Comparison of ENCODE assay signal across 7 mouse cellular contexts in the genomic region with DNA sequence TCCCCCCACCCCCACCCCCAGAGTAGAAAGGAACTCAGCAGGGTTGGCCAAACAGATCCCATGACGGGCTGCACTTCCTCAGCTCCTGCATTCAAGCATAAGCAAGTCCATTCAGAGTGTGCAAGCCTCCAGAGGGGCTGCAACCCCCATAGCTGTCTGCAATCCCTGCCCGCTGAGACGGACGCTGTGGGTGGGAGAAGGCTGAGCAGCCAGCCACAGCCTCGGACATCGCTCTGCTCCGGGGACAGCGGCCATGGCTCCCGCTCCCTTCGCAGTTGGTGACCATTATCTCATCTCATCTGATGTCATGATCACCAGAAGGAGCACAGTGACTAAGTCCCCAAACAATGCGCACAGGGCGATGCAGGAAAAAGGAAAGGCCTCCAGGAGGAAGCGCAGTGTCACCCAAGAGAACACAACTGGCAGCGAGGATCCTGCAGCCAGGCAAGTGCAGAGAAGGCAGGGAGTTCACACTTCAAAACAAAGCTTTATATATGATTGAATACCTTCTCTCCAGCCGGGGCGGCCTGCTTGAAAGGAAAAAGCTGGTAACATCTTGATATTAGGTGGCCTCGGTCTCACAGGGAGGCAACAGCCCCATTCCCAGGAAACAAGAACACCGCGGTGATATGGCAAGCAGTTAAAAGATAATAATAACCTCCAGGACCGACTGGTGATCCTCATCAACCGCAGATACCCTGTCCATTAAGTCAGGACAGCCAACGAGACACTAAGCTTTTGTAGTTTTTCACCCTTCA. TPM values are rescaled to one million over a fixed set of nuclear protein-coding genes. Genes with fewer than 3 reads are reported as not detected.
A peak's percentile ranks its signal among the peaks of the same experiment; 100 is the strongest.
DNase-seq lines count a peak whose midpoint lies in the region; ATAC-seq and TF ChIP-seq lines count a peak whose summit lies in the region.

No protein-coding gene starts in this region.

- H3K9ac ChIP-seq in kidney, embryonic 14.5 days (ENCODE audit: low read depth, low read length) = no peak overlapping the region
- no peak overlapping the region; the same call in 1 of the 2 replicates for H3K9ac ChIP-seq in lung, postnatal 0 days (replicated peaks; ENCODE audit: low read depth)

- ATAC-seq in kidney, embryonic 14.5 days (ENCODE audit: low FRiP score, low TSS enrichment) = peak; percentile 33; the same call in 1 of the 2 replicates
- ATAC-seq in lung, postnatal 0 days = peak; percentile 89

- peak; percentile 89 for TF ChIP-seq EP300 in lung, postnatal 0 days (IDR thresholded peaks at IDR 0.05)

- 8% methylated on average over 22 of the region's 22 CpGs for WGBS in heart, embryonic 10.5 days
- 15% methylated on average over 22 of the region's 22 CpGs for WGBS in kidney, embryonic 14.5 days
- WGBS in lung, postnatal 0 days = 21% methylated on average over 22 of the region's 22 CpGs

- H3K27me3 ChIP-seq in heart, embryonic 10.5 days (ENCODE audit: insufficient read depth, poor library complexity, severe bottlenecking) = no peaks in the 10 kb centered on the region
- H3K27me3 ChIP-seq in kidney, embryonic 14.5 days (ENCODE audit: control insufficient read depth, insufficient read depth, low read length) = no peaks in the 10 kb centered on the region
- no peaks in the 10 kb centered on the region for H3K27me3 ChIP-seq in lung, postnatal 0 days (replicated peaks; ENCODE audit: insufficient read depth, low read length)

- H3K36me3 ChIP-seq in heart, embryonic 10.5 days = peaks cover 5% of the 10 kb centered on the region; the same call in 1 of the 2 replicates
- no peaks in the 10 kb centered on the region for H3K36me3 ChIP-seq in kidney, embryonic 14.5 days (ENCODE audit: control insufficient read depth, insufficient read depth, low read length)
- no peaks in the 10 kb centered on the region for H3K36me3 ChIP-seq in lung, postnatal 0 days (ENCODE audit: insufficient read depth, low read length)

- H3K27ac ChIP-seq in bone marrow macrophage, adult 2 months (ENCODE audit: insufficient read depth, low read depth, low read length) = peak overlapping the region; percentile 98
- H3K27ac ChIP-seq in cortical plate, adult 2 months (ENCODE audit: insufficient read depth, low read length) = no peak overlapping the region
- H3K27ac ChIP-seq in heart, embryonic 10.5 days = peak overlapping the region; percentile 80
- H3K27ac ChIP-seq in kidney, embryonic 14.5 days (ENCODE audit: low read depth, low read length) = peak overlapping the region; percentile 59; the same call in 1 of the 2 replicates
- peak overlapping the region; percentile 81 for H3K27ac ChIP-seq in lung, postnatal 0 days (ENCODE audit: low read length)

- no peak for DNase-seq in heart, embryonic 10.5 days (ENCODE audit: low spot score)
- DNase-seq in lung, postnatal 0 days (ENCODE audit: low spot score) = peak; percentile 83
- DNase-seq in retina, postnatal 1 day = peak; percentile 81
- no peak for DNase-seq in thymus, postnatal 10 days (ENCODE audit: low spot score in 2 of 2)

- no peaks in the 10 kb centered on the region for H3K9me3 ChIP-seq in heart, embryonic 10.5 days
- no peaks in the 10 kb centered on the region for H3K9me3 ChIP-seq in kidney, embryonic 14.5 days (ENCODE audit: control insufficient read depth, low read length)
- no peaks in the 10 kb centered on the region for H3K9me3 ChIP-seq in lung, postnatal 0 days (ENCODE audit: low read length)

- no peak for TF ChIP-seq CTCF in bone marrow macrophage, adult 2 months (IDR thresholded peaks at IDR 0.05; ENCODE audit: low read depth, low read length)
- TF ChIP-seq CTCF in cortical plate, adult 2 months (IDR thresholded peaks at IDR 0.05; ENCODE audit: extremely low read depth, insufficient read depth, low read length) = no peak
- peak; percentile 30; the same call in 1 of the 2 replicates for TF ChIP-seq CTCF in lung, postnatal 0 days (IDR thresholded peaks at IDR 0.05)

- H3K4me1 ChIP-seq in bone marrow macrophage, adult 2 months (ENCODE audit: control insufficient read depth, insufficient read depth, low read length) = peaks cover 66% of the 10 kb centered on the region
- H3K4me1 ChIP-seq in cortical plate, adult 2 months (ENCODE audit: control insufficient read depth, insufficient read depth, low read length) = peaks cover 6% of the 10 kb centered on the region
- H3K4me1 ChIP-seq in heart, embryonic 10.5 days = peaks cover 46% of the 10 kb centered on the region
- peaks cover 19% of the 10 kb centered on the region for H3K4me1 ChIP-seq in kidney, embryonic 14.5 days (ENCODE audit: control insufficient read depth, insufficient read depth, low read length)
- H3K4me1 ChIP-seq in lung, postnatal 0 days (ENCODE audit: insufficient read depth, low read depth, low read length) = peaks cover 10% of the 10 kb centered on the region; the same call in 1 of the 2 replicates

- H3K4me3 ChIP-seq in bone marrow macrophage, adult 2 months (ENCODE audit: insufficient read depth, low read length) = peak overlapping the region; percentile 61
- peak overlapping the region; percentile 4 for H3K4me3 ChIP-seq in cortical plate, adult 2 months (ENCODE audit: insufficient read depth, low read length)
- peak overlapping the region; percentile 50 for H3K4me3 ChIP-seq in heart, embryonic 10.5 days
- no peak overlapping the region for H3K4me3 ChIP-seq in kidney, embryonic 14.5 days (ENCODE audit: low read length)
- H3K4me3 ChIP-seq in lung, postnatal 0 days (ENCODE audit: low read depth, low read length) = no peak overlapping the region

- H3K4me2 ChIP-seq in kidney, embryonic 14.5 days (replicated peaks; ENCODE audit: low read depth, low read length) = peak overlapping the region; percentile 31
- peak overlapping the region; percentile 36 for H3K4me2 ChIP-seq in lung, postnatal 0 days (replicated peaks; ENCODE audit: low read depth, low read length)

- no peak for TF ChIP-seq POLR2A in bone marrow macrophage, adult 2 months (IDR thresholded peaks at IDR 0.05; ENCODE audit: borderline replicate concordance, low read depth, low read length)
- TF ChIP-seq POLR2A in cortical plate, adult 2 months (IDR thresholded peaks at IDR 0.05; ENCODE audit: extremely low read depth, insufficient read depth, low read length) = no peak

RNA-seq across cellular contexts. Expression of a gene that starts 14.6 kb away (rescaled TPM):
- polyA plus RNA-seq in bone marrow macrophage, adult 2 months (2012; ENCODE audit: insufficient read depth, insufficient read length, missing spikeins) = 59.8 and 65.1 TPM in 2 replicates
- 40.8 and 41.2 TPM in 2 replicates for polyA plus RNA-seq in cortical plate, adult 2 months (2012; rRNA removed)
- polyA plus RNA-seq in heart, embryonic 10.5 days (2016; fragmentation: Nextera tagmentation; extraction: Ambion mirVana) = 19.6 and 21.1 TPM in 2 replicates
- 8.9 and 13.5 TPM in 2 replicates for polyA plus RNA-seq in kidney, embryonic 14.5 days (2014; fragmentation: Nextera tagmentation; extraction: Ambion mirVana)
- polyA plus RNA-seq in lung, postnatal 0 days (2015; fragmentation: Nextera tagmentation; extraction: Ambion mirVana) = 22.9 and 26.4 TPM in 2 replicates

Comparison
In these comparisons a context has a peak if more than half of its experiments do, and no peak if none do; other contexts are left out.
1. H3K4me3 ChIP-seq: peak in bone marrow macrophage, adult 2 months (single experiment), cortical plate, adult 2 months (single experiment) and heart, embryonic 10.5 days (single experiment); none in kidney, embryonic 14.5 days (single experiment) and lung, postnatal 0 days (single experiment).
2. DNase-seq: peak in lung, postnatal 0 days (single experiment) and retina, postnatal 1 day (single experiment); none in heart, embryonic 10.5 days (single experiment) and thymus, postnatal 10 days (0 of 2).